ENCODE assay signal across 18 mouse cellular contexts in the genomic region with DNA sequence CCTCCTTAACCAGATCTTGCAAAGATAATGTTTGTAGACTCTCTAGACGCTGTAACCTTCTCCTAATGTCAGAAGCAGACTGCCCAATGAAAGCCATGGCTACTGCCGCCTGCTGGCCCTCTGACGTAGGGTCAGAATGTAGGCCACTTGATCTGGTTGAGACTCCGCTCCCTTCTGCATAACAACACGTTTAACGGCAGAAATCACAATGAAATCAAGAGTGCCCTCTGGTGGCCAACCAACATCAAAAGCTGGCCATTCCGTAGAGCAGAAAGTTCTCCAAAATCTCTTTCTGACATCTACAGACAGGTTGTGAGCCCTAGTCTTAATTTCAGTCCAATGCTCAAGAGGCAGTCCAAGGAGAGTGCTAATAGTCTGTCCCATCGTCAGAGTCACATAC. TPM values are rescaled to one million over a fixed set of nuclear protein-coding genes. Genes with fewer than 3 reads are reported as not detected.
DNase-seq lines count a peak whose midpoint lies in the region; TF ChIP-seq lines count a peak whose summit lies in the region.
"Not testable (repeated sequence)": the region's sequence is repeated elsewhere in the genome, so short reads cannot be mapped to it uniquely, and the experiment has no call there.
"Had no signal": no experiment of that assay in that cellular context is flagged by ENCODE, and none has a peak within 500 bp of the region (broad histone marks: within the 10 kb centered on the region; RNA-seq: fewer than 3 reads in every experiment).

No protein-coding gene starts in this region.

- not testable (repeated sequence) for H3K27me3 ChIP-seq in MEL (ENCODE audit: control insufficient read depth in 1 of 2, insufficient read depth in 2 of 2, low read length in 2 of 2); liver, adult 2 months (ENCODE audit: control insufficient read depth, insufficient read depth, low read length)

- TF ChIP-seq EP300 in MEL (IDR thresholded peaks at IDR 0.05; ENCODE audit: low read depth in 1 of 2, low read length in 2 of 2): not testable (repeated sequence)

- H3K9ac ChIP-seq in MEL (ENCODE audit: control insufficient read depth, low read depth, low read length, poor library complexity, severe bottlenecking); liver, adult 2 months (ENCODE audit: low read depth, low read length): not testable (repeated sequence)

- DNase-seq in MEL (ENCODE audit: low read depth, low spot score): peak; percentile 6
- DNase-seq in adrenal gland, postnatal 25 days: peak; percentile 3
- DNase-seq in cerebellum, postnatal 14 days: peak; percentile 23 to 43
- DNase-seq in kidney, adult 18-20 months: peak; percentile 32
- peak; percentile 10 to 19 for DNase-seq in layer of hippocampus, adult 2 months (ENCODE audit: low spot score in 2 of 2)
- DNase-seq in liver, adult 2 months (ENCODE audit: extremely low read depth, low read depth, low spot score): peak; percentile 79
- peak; percentile 11 for DNase-seq in retina, embryonic 14.5 days (ENCODE audit: low spot score)

- TF ChIP-seq RAD21 in MEL (IDR thresholded peaks at IDR 0.05; ENCODE audit: low read depth, low read length): not testable (repeated sequence)

- H3K27ac ChIP-seq in MEL (ENCODE audit: control insufficient read depth, low read depth, low read length); layer of hippocampus, adult 2 months; liver, adult 2 months (replicated peaks; ENCODE audit: insufficient read depth, low read depth, low read length): not testable (repeated sequence)

- not testable (repeated sequence) for H3K36me3 ChIP-seq in MEL (ENCODE audit: control insufficient read depth in 1 of 2, insufficient read depth in 2 of 2, low read length in 2 of 2); liver, adult 2 months (ENCODE audit: control insufficient read depth, insufficient read depth, low read length)

- H3K4me3 ChIP-seq in MEL (ENCODE audit: control insufficient read depth in 1 of 2, insufficient read depth in 1 of 2, low read depth in 2 of 2, low read length in 2 of 2); layer of hippocampus, adult 2 months; liver, adult 2 months (ENCODE audit: insufficient read depth, low read depth, low read length): not testable (repeated sequence)

- TF ChIP-seq POLR2A in MEL (IDR thresholded peaks at IDR 0.05; ENCODE audit: control insufficient read depth in 1 of 2, insufficient read depth in 1 of 2, low read depth in 1 of 2, low read length in 2 of 2, poor library complexity in 1 of 2); liver, adult 2 months (IDR thresholded peaks at IDR 0.05; ENCODE audit: extremely low read depth, insufficient read depth, low read length): not testable (repeated sequence)

- not testable (repeated sequence) for TF ChIP-seq CTCF in MEL (IDR thresholded peaks at IDR 0.05 in 2 of 3, conservative IDR thresholded peaks at IDR 0.05 in 1 of 3; ENCODE audit: control insufficient read depth in 1 of 3, insufficient read depth in 1 of 3, low read depth in 2 of 3, low read length in 3 of 3, poor library complexity in 1 of 3, severe bottlenecking in 1 of 3)
- peak; percentile 70 for TF ChIP-seq CTCF in layer of hippocampus, adult 2 months (conservative IDR thresholded peaks at IDR 0.05)
- TF ChIP-seq CTCF in liver, adult 2 months (IDR thresholded peaks at IDR 0.05; ENCODE audit: low read depth, low read length): peak; percentile 39

- H3K9me3 ChIP-seq in MEL (replicated peaks; ENCODE audit: insufficient read depth, low read length): not testable (repeated sequence)

- H3K4me1 ChIP-seq in MEL (ENCODE audit: control insufficient read depth in 1 of 2, insufficient read depth in 2 of 2, low read length in 2 of 2); liver, adult 2 months (ENCODE audit: control insufficient read depth, insufficient read depth, low read length): not testable (repeated sequence)

- H3K79me2 ChIP-seq in MEL (ENCODE audit: control insufficient read depth, insufficient read depth, low read length, poor library complexity); liver, adult 2 months (ENCODE audit: control insufficient read depth, insufficient read depth, low read length): not testable (repeated sequence)

- 46% methylated on average over 8 of the region's 8 CpGs for WGBS in liver, adult 2 months

RNA-seq across cellular contexts. Expression of gene Zscan5b, which starts 6.4 kb away (rescaled TPM):
- not detected in 2 replicates for total RNA-seq in MEL (2012; rRNA removed)
- polyA plus RNA-seq in MEL (2012; ENCODE audit: insufficient read depth in 1 of 2, insufficient read length in 2 of 2, low read depth in 1 of 2, low replicate concordance in 2 of 2, missing spikeins in 1 of 2): not detected
- not detected in 2 replicates for total RNA-seq in adrenal gland, postnatal 25 days (2021)
- not detected for total RNA-seq in layer of hippocampus, adult 2 months (2021)
- not detected in 2 replicates for total RNA-seq in liver, adult 2 months (2014; rRNA removed)
- not detected in 2 replicates for polyA plus RNA-seq in liver, adult 2 months (2012; rRNA removed)
- total RNA-seq: adrenal gland, adult 8-10 months; G1E had no signal
- polyA plus RNA-seq: embryonic facial prominence, embryonic 12.5 days; forebrain, embryonic 10.5 days; G1E; heart, postnatal 0 days; hindbrain, embryonic 15.5 days; limb, embryonic 12.5 days; lung, adult 2 months; myocyte; urinary bladder, adult 2 months had no signal

RNA-seq across cellular contexts. Expression of gene Epp13, which starts 24.0 kb away (rescaled TPM):
- total RNA-seq in MEL (2012; rRNA removed): not detected in 2 replicates
- under 1 TPM in 1 of 2 experiments, not detected in 1; 0.14 TPM for polyA plus RNA-seq in MEL (2012; ENCODE audit: insufficient read depth in 1 of 2, insufficient read length in 2 of 2, low read depth in 1 of 2, low replicate concordance in 2 of 2, missing spikeins in 1 of 2)
- not detected in 2 replicates for total RNA-seq in adrenal gland, postnatal 25 days (2021)
- total RNA-seq in layer of hippocampus, adult 2 months (2021): not detected
- total RNA-seq in liver, adult 2 months (2014; rRNA removed): not detected in 2 replicates
- not detected in 2 replicates for polyA plus RNA-seq in liver, adult 2 months (2012; rRNA removed)
- total RNA-seq: adrenal gland, adult 8-10 months; G1E had no signal
- polyA plus RNA-seq: embryonic facial prominence, embryonic 12.5 days; forebrain, embryonic 10.5 days; G1E; heart, postnatal 0 days; limb, embryonic 12.5 days; lung, adult 2 months; myocyte; urinary bladder, adult 2 months had no signal

RNA-seq across cellular contexts. Expression of gene Galp, which starts 31.6 kb away (rescaled TPM):
- total RNA-seq in MEL (2012; rRNA removed): not detected in 2 replicates
- polyA plus RNA-seq in MEL (2012; ENCODE audit: insufficient read depth in 1 of 2, insufficient read length in 2 of 2, low read depth in 1 of 2, low replicate concordance in 2 of 2, missing spikeins in 1 of 2): not detected
- not detected in 2 replicates for total RNA-seq in adrenal gland, postnatal 25 days (2021)
- total RNA-seq in layer of hippocampus, adult 2 months (2021): not detected
- total RNA-seq in liver, adult 2 months (2014; rRNA removed): not detected in 2 replicates
- polyA plus RNA-seq in liver, adult 2 months (2012; rRNA removed): not detected in 2 replicates
- total RNA-seq: adrenal gland, adult 8-10 months; G1E had no signal
- polyA plus RNA-seq: embryonic facial prominence, embryonic 12.5 days; forebrain, embryonic 10.5 days; G1E; heart, postnatal 0 days; hindbrain, embryonic 15.5 days; limb, embryonic 12.5 days; lung, adult 2 months; myocyte; testis, adult 2 months; urinary bladder, adult 2 months had no signal

RNA-seq across cellular contexts. Expression of gene Zfp444, which starts 56.5 kb away (rescaled TPM):
- total RNA-seq in MEL (2012; rRNA removed): 16.2 and 18.2 TPM in 2 replicates
- polyA plus RNA-seq in MEL (2012; ENCODE audit: insufficient read depth in 1 of 2, insufficient read length in 2 of 2, low read depth in 1 of 2, low replicate concordance in 2 of 2, missing spikeins in 1 of 2): 10 to 100 TPM in 1 of 2 experiments, not detected in 1; 24.2 TPM
- 21.6 and 31.8 TPM in 2 replicates for total RNA-seq in adrenal gland, postnatal 25 days (2021)
- 10 to 100 TPM; 55.8 to 57.2 TPM for total RNA-seq in layer of hippocampus, adult 2 months (2021)
- total RNA-seq in liver, adult 2 months (2014; rRNA removed): 11.0 and 17.5 TPM in 2 replicates
- polyA plus RNA-seq in liver, adult 2 months (2012; rRNA removed): 23.9 and 29.7 TPM in 2 replicates

RNA-seq across cellular contexts. Expression of gene Zfp667, which starts 57.9 kb away (rescaled TPM):
- 3.4 and 3.9 TPM in 2 replicates for total RNA-seq in MEL (2012; rRNA removed)
- 1 to 10 TPM in 1 of 2 experiments, not detected in 1; 5.3 TPM for polyA plus RNA-seq in MEL (2012; ENCODE audit: insufficient read depth in 1 of 2, insufficient read length in 2 of 2, low read depth in 1 of 2, low replicate concordance in 2 of 2, missing spikeins in 1 of 2)
- total RNA-seq in adrenal gland, postnatal 25 days (2021): 6.7 and 9.7 TPM in 2 replicates
- 10 to 100 TPM; 17.8 to 18.3 TPM for total RNA-seq in layer of hippocampus, adult 2 months (2021)
- 1.5 and 1.6 TPM in 2 replicates for total RNA-seq in liver, adult 2 months (2014; rRNA removed)
- polyA plus RNA-seq in liver, adult 2 months (2012; rRNA removed): 0.21 and 0.43 TPM in 2 replicates

Comparison
In these comparisons a context has a peak if more than half of its experiments do, and no peak if none do; other contexts are left out.
1. DNase-seq: peak in every context shown above with its lines; median percentile 79 in liver, adult 2 months; 33 in cerebellum, postnatal 14 days; 32 in kidney, adult 18-20 months; 14 in layer of hippocampus, adult 2 months; 11 in retina, embryonic 14.5 days; 6 in MEL; 3 in adrenal gland, postnatal 25 days.